Mouse (Mus musculus) lung, adult 2 months (tissue): ENCODE measurements around the gene Timd2. TPM values are rescaled to one million over a fixed set of nuclear protein-coding genes. Genes with fewer than 3 reads are reported as not detected.

Experiments
- DNase-seq: peaks from one replicate; pipeline ENCODE4 v3.0.0; 2022
- H3K4me1 ChIP-seq: fragments of 200-500 bp; 2 replicates; pipeline ENCODE4 v1.6.1; 2011; ENCODE audit warnings: low read length; ENCODE audit not compliant: control insufficient read depth, insufficient read depth
- H3K4me3 ChIP-seq: fragments of 200-500 bp; replicated peaks from 2 replicates; pipeline ENCODE3; 2011; ENCODE audit warnings: low read depth, mild to moderate bottlenecking, control low read depth, low read length; ENCODE audit errors: extremely low read depth
- CTCF ChIP-seq: fragments of 200-500 bp; IDR thresholded peaks from 2 replicates; pipeline ENCODE4 v1.5.1; 2011; ENCODE audit warnings: mild to moderate bottlenecking, low read length, control low read depth; ENCODE audit not compliant: insufficient read depth
- POLR2A ChIP-seq: fragments of 200-500 bp; IDR thresholded peaks from 2 replicates; pipeline ENCODE4 v1.6.1; 2011; ENCODE audit warnings: low read depth, mild to moderate bottlenecking, control low read depth, low read length, borderline replicate concordance; ENCODE audit errors: extremely low read depth
- WGBS: fragments of 180-500 bp; shearing (Covaris S2); methylation state at CpG from one replicate; pipeline ENCODE4 v1.1.7; 2018; 5-methylcytosine and 5-hydroxymethylcytosine counted together
- polyA plus RNA-seq: library from polyadenylated mRNA; depleted of rRNA; stranded (reverse); fragments of >200 nt; gene quantifications from 2 replicates; pipeline ENCODE4 v1.2.3, GENCODE M21; 2012; rRNA removed

Gene Timd2
- polyA plus RNA-seq, 1 experiment = not detected

DNA sequence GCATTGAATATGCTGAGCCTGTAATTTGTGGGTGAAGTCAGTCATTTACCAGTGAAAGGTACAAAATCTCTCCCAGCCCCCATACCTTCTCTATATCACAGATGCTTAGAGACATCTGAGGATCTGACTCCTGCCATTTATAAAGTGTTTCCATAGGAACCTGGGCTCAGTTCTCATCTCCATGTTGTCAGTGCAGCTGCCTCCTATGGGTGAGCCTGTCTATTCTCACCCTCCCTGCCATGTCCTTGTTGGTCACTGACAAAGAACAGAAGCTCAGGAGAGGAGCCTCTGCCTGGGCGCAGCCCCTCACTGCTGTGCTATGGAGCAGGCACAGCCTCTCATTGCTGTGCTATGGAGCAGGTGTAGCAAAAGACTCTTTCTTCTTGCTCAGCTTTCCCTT lies 86.9 kb downstream of the Timd2 start:
- Histone ChIP-seq H3K4me3 (no peak overlapping the region), H3K4me1 (no peaks in the 10 kb centered on the region)
- TF ChIP-seq CTCF = no peak
- TF ChIP-seq POLR2A = no peak
- no peak for DNase-seq
- 97% methylated on average over 1 of the region's 1 CpGs for WGBS

Other genes with a start within 250 kb of the Timd2 start
- not detected in 2 replicates for gene Gm12169, start 182.8 kb downstream of the Timd2 start, polyA plus RNA-seq
- gene BC053393, start 135.5 kb downstream of the Timd2 start, polyA plus RNA-seq = 0.11 TPM in 1 of 2 replicates, not detected in the other
- not detected in 2 replicates for gene Dppa1, start 77.8 kb downstream of the Timd2 start, polyA plus RNA-seq
- gene Havcr1, start 28.0 kb upstream of the Timd2 start, polyA plus RNA-seq = 0.14 and 0.37 TPM in 2 replicates
- gene Timd4, start 103.7 kb upstream of the Timd2 start, polyA plus RNA-seq = 0.96 and 1.3 TPM in 2 replicates